ENCODE assay signal across 9 mouse cellular contexts in the genomic region with DNA sequence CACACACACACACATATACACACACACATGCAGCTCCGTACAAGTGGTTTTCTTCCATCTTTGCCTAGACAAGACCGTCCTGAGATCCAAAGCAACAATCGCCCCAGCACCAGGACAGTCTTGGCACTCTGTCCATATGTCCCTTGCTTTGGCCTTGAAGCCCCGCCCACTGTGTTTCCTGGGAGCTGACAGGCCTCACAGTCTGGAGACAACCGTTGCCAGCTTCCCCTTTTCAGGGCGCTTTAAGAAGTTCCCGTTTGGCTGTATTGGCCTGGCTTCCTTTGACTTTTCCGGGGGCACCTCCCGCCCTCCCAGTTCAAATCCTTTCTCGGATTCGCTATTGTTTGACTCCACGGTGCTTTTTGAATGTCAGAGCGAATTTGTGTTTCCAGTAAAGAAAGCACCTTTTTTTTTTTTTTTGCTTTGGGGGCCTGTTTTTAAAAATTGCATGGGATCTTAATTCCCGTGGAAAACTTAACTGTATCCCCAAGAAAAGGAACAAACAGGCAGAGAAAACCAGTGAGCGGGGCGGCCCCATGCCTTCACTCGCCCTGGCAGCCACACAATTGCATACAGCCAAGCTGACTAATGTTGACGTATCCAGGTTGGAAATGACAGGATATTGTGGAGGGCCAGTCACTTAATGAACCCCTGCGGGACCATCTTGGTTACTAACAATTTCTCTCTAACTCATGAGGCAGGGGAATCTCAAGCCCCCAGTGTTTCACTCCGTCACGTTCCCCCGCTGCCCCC.
DNase-seq lines count a peak whose midpoint lies in the region; ATAC-seq and TF ChIP-seq lines count a peak whose summit lies in the region.
"Had no signal": no experiment of that assay in that cellular context is flagged by ENCODE, and none has a peak within 500 bp of the region (broad histone marks: within the 10 kb centered on the region; RNA-seq: fewer than 3 reads in every experiment).

No protein-coding gene starts in this region.

- no peak for TF ChIP-seq CTCF in layer of hippocampus, adult 2 months (conservative IDR thresholded peaks at IDR 0.05)
- no peak for TF ChIP-seq CTCF in intestine, postnatal 0 days (IDR thresholded peaks at IDR 0.05; ENCODE audit: low read depth)

- no peak for DNase-seq in layer of hippocampus, adult 2 months (ENCODE audit: low spot score in 2 of 2)
- DNase-seq in layer of hippocampus, adult 18-20 months (ENCODE audit: low spot score in 2 of 2), result no peak
- DNase-seq in heart, adult 18-20 months, result peak; percentile 50 to 73
- DNase-seq in retina, postnatal 1 day, result peak; percentile 76
- DNase-seq in thymus, postnatal 14 days, result no peak

- H3K4me1 ChIP-seq in intestine, postnatal 0 days (replicated peaks; ENCODE audit: control insufficient read depth, insufficient read depth, low read length), result 0 out of 2 replicates have a peak, but pooled peaks cover 3% of the 10 kb centered on the region
- peaks cover 21% of the 10 kb centered on the region for H3K4me1 ChIP-seq in lung, embryonic 15.5 days

- peak overlapping the region; percentile 23 for H3K4me3 ChIP-seq in layer of hippocampus, adult 2 months
- no peak overlapping the region for H3K4me3 ChIP-seq in intestine, postnatal 0 days (ENCODE audit: low read depth, low read length)
- H3K4me3 ChIP-seq in lung, embryonic 15.5 days, result no peak overlapping the region

- 50% methylated on average over 22 of the region's 22 CpGs for WGBS in intestine, postnatal 0 days
- 36% methylated on average over 22 of the region's 22 CpGs for WGBS in lung, embryonic 15.5 days

- no peaks in the 10 kb centered on the region for H3K9me3 ChIP-seq in intestine, postnatal 0 days (ENCODE audit: control insufficient read depth)
- H3K9me3 ChIP-seq in lung, embryonic 15.5 days, result no peaks in the 10 kb centered on the region

- no peak overlapping the region for H3K27ac ChIP-seq in layer of hippocampus, adult 2 months
- no peak overlapping the region for H3K27ac ChIP-seq in intestine, postnatal 0 days (ENCODE audit: low read depth, low read length)
- 0 out of 2 replicates have a peak overlapping the region, but pooled peaks have one; percentile 5 for H3K27ac ChIP-seq in lung, embryonic 15.5 days

- H3K4me2 ChIP-seq in intestine, postnatal 0 days (replicated peaks; ENCODE audit: low read depth), result peak overlapping the region; percentile 4; the same call in 1 of the 2 replicates
- H3K4me2 ChIP-seq in lung, embryonic 15.5 days, result peak overlapping the region; percentile 33; the same call in 1 of the 2 replicates

- no peaks in the 10 kb centered on the region for H3K36me3 ChIP-seq in intestine, postnatal 0 days (ENCODE audit: control insufficient read depth, insufficient read depth)
- no peaks in the 10 kb centered on the region for H3K36me3 ChIP-seq in lung, embryonic 15.5 days
- H3K36me3 ChIP-seq: G1E had no signal

- ATAC-seq in common myeloid progenitor, adult 5-6 weeks (replicated peaks; ENCODE audit: low read depth, poor library complexity, severe bottlenecking), result peak; percentile 96
- no peak for ATAC-seq in intestine, postnatal 0 days
- peak; percentile 62; the same call in 1 of the 2 replicates for ATAC-seq in lung, embryonic 15.5 days (ENCODE audit: borderline replicate concordance, extremely low read depth, low FRiP score, low TSS enrichment)

- H3K9ac ChIP-seq in intestine, postnatal 0 days (ENCODE audit: low read depth, low read length), result no peak overlapping the region
- H3K9ac ChIP-seq in lung, embryonic 15.5 days, result no peak overlapping the region

- H3K27me3 ChIP-seq in intestine, postnatal 0 days (replicated peaks; ENCODE audit: control insufficient read depth, insufficient read depth, low read length), result no peaks in the 10 kb centered on the region
- no peaks in the 10 kb centered on the region for H3K27me3 ChIP-seq in lung, embryonic 15.5 days

Comparison
In these comparisons a context has a peak if more than half of its experiments do, and no peak if none do; other contexts are left out.
1. DNase-seq: peak in heart, adult 18-20 months (2 of 2) and retina, postnatal 1 day (single experiment); none in layer of hippocampus, adult 2 months (0 of 2), layer of hippocampus, adult 18-20 months (0 of 2) and thymus, postnatal 14 days (single experiment).